Mouse (Mus musculus): ENCODE data around the gene Castor1.

Castor1 gene

GRCm38 (mm10) chr11:4235665-4236545 lies 17.9 kb downstream of the Castor1 start, which contains the start of gene Osm:
Gene Osm, plus strand, starts transcription at chr11:4236420.
- DNase-seq, result peak; percentile 61

GRCm38 (mm10) chr11:4236546-4237067 lies 18.6 kb downstream of the Castor1 start:
- DNase-seq, result peak; percentile 26 to 31

GRCm38 (mm10) chr11:4237389-4237912 lies 19.4 kb downstream of the Castor1 start:
- DNase-seq, result peak; percentile 76 to 77

GRCm38 (mm10) chr11:4238167-4238566 lies 20.1 kb downstream of the Castor1 start:
- no peak for DNase-seq

GRCm38 (mm10) chr11:4239691-4240090 lies 21.7 kb downstream of the Castor1 start:
- no peak for DNase-seq

GRCm38 (mm10) chr11:4240151-4240550 lies 22.1 kb downstream of the Castor1 start:
- no peak for DNase-seq

- no peak for DNase-seq
These were observed 23.2 kb downstream of the Castor1 start for GRCm38 (mm10) chr11:4241180-4241579.

- DNase-seq, result no peak
These were observed 28.1 kb downstream of the Castor1 start for GRCm38 (mm10) chr11:4246126-4246525.

GRCm38 (mm10) chr11:4246623-4247022 lies 28.6 kb downstream of the Castor1 start:
- no peak for DNase-seq

- DNase-seq, result no peak
These were observed 29.4 kb downstream of the Castor1 start for GRCm38 (mm10) chr11:4247201-4247959.

- DNase-seq, result no peak
These were observed 31.1 kb downstream of the Castor1 start for GRCm38 (mm10) chr11:4249151-4249550.

- no peak for DNase-seq
These were observed 32.3 kb downstream of the Castor1 start for GRCm38 (mm10) chr11:4250290-4250689.

GRCm38 (mm10) chr11:4251376-4251775 lies 33.4 kb downstream of the Castor1 start:
- DNase-seq, result no peak

- no peak for DNase-seq
These were observed 34.9 kb downstream of the Castor1 start for GRCm38 (mm10) chr11:4252886-4253285.

- no peak for DNase-seq
These were observed 39.0 kb downstream of the Castor1 start, which contains the start of gene Lif for GRCm38 (mm10) chr11:4256846-4257607. Gene Lif, plus strand, starts transcription at chr11:4257557.

- DNase-seq, result no peak
These were observed 39.7 kb downstream of the Castor1 start for GRCm38 (mm10) chr11:4257756-4258155.

- peak; percentile 90 to 91 for DNase-seq
These were observed 40.6 kb downstream of the Castor1 start for GRCm38 (mm10) chr11:4258657-4259082.

GRCm38 (mm10) chr11:4260463-4261187 lies 42.6 kb downstream of the Castor1 start:
- no peak for DNase-seq

- DNase-seq, result peak; percentile 73
These were observed 43.1 kb downstream of the Castor1 start for GRCm38 (mm10) chr11:4261188-4261494.

GRCm38 (mm10) chr11:4261969-4262368 lies 43.9 kb downstream of the Castor1 start:
- DNase-seq, result no peak

GRCm38 (mm10) chr11:4262847-4263246 lies 44.8 kb downstream of the Castor1 start:
- no peak for DNase-seq

- DNase-seq, result no peak
These were observed 45.3 kb downstream of the Castor1 start for GRCm38 (mm10) chr11:4263296-4263695.
